Mouse (Mus musculus): ENCODE data around the gene Mettl27.

Mettl27 gene

GRCm38 (mm10) chr5:134989166-134989565 lies 57.0 kb downstream of the Mettl27 start:
- DNase-seq = no peak

GRCm38 (mm10) chr5:134989741-134990140 lies 57.6 kb downstream of the Mettl27 start:
- no peak for DNase-seq
